Mouse (Mus musculus) kidney, adult 11 months (tissue): ENCODE measurements around the gene Ikbkg.
"Not testable (repeated sequence)": the region's sequence is repeated elsewhere in the genome, so short reads cannot be mapped to it uniquely, and the experiment has no call there.

Experiments used
- DNase-seq: peaks from one replicate; pipeline ENCODE4 v3.0.0; 2022

Ikbkg gene

DNA sequence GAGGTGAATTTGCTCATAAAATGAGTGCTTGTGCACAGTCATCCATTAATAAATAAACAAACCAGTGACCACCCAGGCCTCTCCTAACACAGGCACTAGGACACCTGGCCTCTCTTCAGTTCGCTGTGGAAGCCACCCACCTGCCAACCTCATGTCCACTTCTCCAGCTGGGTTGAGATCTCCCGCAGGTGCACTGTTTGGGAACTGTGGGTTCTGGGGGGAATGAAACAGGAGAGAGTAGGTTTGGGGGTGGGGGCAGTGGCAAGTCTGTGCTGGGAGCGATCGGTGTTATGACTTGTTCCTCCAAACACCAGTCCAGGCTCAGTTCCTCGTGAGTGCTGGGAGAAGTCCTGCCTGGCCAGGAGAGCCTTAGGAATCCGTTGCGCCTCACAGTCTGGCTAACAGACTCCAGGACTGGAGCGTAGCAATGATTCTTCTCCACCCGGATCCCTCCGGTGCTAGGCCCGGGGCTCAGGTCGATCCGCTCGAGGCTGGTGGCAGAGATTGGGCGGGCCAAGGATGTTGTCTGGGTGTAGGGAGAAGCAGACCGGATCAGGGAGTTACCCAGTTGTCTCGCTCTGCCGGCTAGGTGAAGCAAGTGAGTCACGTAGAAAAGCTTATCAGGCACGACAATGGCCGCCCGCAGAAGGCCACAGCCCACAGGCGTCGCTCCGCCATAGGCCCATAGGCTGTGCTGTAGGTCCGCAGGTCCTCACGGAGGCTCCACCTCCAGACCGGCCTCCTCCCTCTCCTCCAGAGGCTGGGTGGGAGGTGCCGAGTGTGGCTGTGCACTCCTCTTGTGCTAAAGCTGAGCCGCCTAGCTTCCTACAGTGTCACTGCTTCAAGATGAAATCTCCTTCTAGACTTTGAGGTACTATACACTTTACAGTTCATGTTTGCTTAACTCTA is at the start of gene Ikbkg, which contains the start of gene Fam3a:
TSS of gene Ikbkg (plus strand) at position 756 of the 909 bp plus-strand sequence.
TSS of gene Fam3a (minus strand) at position 738 of the 909 bp plus-strand sequence.
- peak; percentile 88 for DNase-seq

DNA sequence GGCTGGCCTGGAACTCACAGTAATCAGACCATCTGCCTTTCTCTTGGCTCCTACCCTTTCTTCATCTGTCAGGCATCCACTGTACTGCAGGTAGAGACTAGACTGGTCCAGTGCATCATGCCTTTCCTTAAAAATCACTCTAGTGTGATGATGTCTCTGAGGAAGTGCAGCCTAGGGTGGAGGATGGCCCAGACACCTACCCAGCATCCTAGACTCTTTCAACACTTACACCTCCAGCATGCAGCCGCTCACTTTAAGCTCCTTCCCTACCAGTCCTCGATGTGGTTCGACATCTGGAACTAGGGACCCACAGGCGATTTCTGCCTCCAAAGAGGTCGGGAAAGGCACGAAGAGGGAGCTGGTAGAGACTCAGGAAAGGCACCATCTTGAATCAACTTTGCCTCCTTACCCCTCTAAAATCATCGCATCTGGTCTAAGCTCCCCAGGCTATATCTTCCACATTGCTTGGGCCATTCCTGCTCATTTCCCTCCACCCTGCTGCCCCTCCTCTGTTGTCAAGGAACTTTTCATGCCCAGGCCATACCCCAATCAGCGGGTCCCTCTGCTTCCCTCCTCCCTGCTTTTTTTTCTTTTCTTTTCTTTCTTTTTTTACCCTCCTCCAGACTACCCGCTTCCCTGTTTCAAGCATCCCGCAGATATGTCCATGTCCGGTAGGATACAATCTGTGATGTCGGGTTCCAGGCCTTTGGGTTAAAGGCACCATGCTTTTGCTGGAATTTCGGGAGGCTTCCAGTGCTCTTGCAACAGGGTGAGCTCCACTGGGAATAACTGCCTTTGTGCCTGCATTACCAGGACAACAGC is 40.2 kb upstream of the Ikbkg start:
- DNase-seq: no peak

DNA sequence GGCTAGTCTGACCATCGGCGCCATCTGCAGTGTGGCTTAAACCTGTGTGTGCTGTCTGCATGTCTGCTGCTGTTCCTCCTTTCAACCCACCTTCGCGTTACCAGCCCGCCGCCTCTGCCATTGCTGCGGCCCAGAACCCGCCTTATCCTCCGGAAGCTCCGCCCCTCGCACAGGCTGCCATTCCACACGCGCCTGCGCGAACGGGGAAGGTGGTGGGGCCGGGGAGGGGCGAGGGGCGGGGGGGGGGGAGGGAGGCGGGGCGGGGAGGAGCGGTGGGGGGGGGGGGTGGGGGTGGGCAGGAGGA is 39.7 kb upstream of the Ikbkg start, which contains the start of gene Lage3:
TSS of gene Lage3 (minus strand) at position 152 of the 304 bp plus-strand sequence.
- DNase-seq: peak; percentile 77

DNA sequence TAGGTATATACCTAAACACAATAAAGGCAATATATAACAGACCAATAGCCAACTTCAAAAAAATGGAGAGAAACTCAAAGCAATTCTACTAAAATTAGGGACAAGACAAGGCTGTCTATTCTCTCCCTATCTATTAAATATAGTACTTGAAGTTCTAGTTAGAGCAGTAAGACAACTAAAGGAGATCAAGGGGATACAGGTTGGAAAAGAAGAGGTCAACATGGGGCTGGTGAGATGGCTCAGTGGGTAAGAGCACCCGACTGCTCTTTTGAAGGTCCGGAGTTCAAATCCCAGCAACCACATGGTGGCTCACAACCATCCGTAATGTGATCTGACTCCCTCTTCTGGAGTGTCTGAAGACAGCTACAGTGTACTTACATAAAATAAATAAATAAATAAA is 36.0 kb upstream of the Ikbkg start:
- DNase-seq: not testable (repeated sequence)

DNA sequence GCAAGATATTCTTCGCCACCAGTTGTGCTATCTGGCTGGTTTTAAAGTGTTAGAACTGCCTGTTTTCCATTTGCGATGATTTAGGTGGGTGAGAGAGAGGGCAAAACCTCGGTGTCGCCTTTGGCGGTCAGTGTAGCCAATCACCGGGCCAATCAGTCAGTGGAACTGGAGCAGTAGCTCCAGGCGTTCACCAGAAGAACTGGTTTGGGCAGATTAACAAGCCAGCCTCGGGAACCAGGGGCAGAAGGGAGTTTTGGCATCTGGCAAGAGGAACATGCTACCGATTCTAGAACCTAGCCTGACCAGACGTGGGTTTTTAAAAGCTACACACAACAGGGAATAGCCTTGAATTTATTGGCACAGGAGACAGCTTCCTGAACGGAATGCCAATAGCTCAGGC is 33.9 kb upstream of the Ikbkg start:
- DNase-seq: peak; percentile 53

DNA sequence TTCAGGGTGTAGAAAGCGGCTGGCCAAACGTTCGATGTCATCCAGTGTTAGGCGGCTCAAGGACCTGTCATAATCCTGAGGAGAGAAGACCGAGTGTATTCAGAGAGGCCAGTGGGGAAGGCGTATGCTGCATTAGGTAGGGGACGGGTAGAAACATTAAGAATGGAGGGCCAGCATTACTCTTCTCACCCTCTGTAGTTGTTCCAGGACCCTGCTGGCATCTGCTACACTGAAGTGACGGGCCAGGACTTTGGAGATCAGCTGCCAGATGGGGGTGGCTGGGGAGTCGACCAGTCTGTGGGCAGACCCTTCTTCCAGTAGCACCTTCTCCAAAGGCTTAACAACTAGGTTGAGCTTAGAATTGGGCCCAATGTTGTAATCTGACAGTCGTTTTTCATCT is 25.6 kb upstream of the Ikbkg start:
- no peak for DNase-seq

DNA sequence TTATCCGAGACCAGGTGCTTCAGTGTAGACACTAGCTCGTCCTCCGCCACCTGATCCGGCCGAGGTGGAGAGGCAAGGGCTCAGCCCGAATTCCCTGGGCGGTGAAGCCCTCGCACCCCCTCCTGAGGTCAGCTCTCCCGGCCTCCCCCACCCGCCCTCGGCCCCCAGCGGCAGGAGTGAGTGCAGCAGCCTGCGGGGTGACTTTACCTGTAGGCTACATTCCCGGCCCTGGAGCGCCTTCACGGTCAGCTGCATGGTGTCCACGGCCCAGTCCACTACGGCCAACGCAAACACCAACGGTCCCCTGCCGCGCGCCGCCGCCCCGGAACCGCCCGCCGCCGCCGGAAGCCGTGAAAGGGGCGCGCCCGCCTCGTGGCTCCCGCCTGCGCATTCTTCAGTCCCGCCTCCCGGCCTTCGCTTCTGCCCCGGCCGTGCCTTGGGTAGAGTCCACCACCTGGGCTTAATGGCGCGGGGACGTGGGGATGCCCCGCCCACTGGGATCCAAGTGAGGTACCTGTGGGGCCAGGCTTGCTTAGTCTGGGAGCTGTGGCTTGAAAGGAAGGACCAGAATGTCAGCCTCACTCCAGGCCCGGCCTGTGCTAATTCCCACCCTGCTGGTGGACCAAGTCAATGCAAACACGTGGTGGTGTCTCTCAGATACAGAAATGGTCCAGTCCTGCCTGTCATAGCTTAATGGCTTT is 24.7 kb upstream of the Ikbkg start:
- DNase-seq: peak; percentile 82

DNA sequence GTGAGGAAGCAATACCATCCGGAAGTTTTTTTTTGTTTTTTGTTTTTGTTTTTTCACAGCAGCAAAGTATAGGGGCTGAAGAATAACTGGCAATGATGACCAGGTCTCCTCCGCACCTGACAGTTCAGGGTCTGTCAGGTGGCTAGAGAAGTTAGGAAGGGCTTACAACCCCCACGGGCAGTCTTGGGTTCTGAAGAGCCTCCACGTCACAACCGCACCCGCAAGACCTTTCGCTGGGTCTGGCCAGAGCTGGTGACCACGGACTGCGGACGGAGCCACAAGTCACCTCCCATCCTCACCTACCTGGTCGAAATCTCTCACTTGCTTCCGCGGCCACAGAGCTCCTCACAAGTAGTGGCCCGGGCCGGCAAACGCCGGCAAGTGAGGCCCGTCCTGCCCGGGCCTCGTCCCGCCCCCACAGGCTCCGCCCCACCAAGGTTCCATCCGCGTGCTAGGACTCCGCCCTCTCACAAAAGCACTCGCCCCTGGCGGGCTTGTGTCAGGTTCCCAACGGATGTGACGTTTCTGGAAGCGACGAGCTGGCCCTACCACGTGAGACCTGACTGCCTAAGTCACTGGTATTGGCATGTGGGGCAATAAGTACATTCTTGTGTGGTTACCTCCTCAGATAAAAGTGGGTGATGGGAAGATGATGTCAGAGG is 20.1 kb upstream of the Ikbkg start, which contains the start of the genes Ubl4a and Slc10a3:
TSS of gene Ubl4a (minus strand) at position 331 of the 662 bp plus-strand sequence.
TSS of gene Slc10a3 (minus strand) at position 462 of the 662 bp plus-strand sequence.
- DNase-seq: peak; percentile 90

DNA sequence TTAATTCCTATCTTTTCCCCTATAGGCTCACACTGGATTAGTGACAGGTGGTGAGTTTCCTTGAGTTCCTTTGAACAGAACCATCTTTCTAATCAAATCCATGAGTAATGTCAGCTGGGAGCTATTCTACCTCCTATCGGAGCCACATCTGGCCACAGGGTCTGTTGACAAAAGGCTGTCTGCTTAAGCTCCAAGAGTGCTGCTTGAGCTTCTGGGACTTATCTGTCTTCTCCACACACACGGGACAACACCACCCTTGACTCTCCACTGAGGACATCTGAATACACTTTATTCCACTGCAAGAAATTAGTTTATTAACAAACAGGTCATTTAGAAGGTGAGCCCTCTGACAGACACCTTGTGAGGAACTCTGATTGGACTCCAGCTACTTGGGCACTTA is 8.6 kb upstream of the Ikbkg start:
- no peak for DNase-seq

DNA sequence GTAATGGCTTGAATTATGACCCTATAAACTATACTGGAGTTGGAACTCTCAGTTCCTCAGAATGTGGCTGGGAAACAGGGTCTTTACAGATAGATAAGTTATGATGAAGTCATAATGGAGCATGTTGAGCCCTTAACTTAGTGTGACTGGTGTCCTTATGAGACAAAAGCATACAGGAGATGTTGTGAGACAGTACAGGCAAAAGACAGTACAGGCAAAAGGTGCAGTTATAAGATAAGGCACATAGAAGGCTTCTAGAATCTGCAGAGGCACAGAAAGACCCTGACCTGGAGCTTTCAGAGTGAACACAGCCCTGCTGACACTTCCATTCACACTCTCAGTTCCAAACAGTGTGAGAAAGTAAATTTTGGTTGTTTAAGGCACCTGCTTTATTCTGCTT is 4.9 kb upstream of the Ikbkg start:
- DNase-seq: no peak

DNA sequence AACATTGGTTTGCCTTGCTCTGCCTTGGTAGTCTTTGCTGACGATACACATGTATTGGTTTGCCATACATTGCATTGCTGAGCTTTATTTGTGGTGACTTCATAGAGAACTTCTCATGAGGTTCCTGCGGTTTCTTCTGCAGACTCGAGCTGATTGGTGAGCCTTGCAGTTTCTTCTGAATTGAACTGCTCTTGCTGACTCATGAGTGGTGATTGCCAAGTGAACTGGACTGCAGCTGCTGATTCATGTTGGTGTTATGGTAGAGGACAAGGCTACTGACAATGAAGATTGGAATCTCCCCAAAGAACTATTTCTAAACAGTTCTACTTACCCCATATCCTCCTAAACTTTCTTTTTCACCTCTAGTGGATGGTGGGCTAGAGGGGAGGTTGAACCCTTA is 7.0 kb downstream of the Ikbkg start:
- no peak for DNase-seq

DNA sequence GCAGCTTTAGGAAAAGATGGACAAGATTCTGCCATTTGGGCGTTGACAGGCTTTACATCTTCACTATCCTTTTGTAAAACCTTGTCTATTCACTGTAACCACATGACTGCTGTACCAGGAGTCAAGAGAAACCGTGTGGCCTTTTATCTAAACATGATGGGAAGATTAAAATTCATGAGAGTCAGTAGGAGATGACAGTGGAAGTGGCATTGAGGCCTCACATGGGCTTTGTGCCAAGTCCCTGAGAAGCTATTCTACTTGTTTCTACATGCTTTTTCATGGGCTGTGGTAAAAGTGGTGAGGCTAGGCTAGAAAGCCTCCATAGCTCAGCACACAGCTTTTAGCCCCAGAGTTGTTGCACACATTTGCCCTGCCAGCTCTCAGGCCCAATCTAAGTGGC is 15.2 kb downstream of the Ikbkg start:
- DNase-seq: no peak

DNA sequence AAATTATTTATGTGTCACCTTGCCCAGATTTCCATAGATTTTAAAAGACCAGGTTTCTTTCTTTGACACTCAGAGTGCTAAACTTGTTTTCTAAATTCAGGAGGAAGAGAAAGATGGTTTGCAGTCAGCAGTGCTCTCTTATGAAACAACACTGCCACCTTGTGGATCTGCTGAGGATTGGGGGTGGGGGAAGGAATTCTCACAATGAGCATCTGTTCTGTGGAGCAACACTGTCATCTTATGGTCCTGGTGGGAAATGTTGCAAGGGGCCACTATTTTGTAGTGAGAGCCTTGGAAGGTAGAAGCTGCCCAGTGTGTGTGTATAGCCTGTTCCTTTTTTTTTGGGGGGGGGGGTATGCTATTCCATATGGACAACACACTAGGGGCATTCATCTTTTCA is 20.3 kb downstream of the Ikbkg start:
- DNase-seq: peak; percentile 49

DNA sequence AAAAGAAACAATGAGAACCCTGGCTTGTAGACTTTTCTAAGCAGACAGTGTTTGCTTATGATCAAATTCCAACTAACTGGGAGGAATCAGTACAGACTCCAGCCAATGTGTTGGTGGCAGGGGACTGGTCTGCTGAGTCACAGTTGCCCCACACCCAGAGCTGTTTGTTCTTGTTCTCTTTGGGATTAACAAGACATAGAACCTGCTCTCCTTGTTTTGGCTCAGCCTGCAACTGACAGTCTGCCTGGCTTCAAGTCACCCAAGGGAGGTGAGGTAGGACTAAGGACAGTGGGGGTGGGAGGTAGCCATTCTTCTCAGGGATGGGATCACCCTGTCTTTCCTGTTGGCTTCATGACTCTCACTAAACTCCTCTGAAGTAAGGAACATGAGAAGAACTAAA is 31.4 kb downstream of the Ikbkg start:
- DNase-seq: no peak

DNA sequence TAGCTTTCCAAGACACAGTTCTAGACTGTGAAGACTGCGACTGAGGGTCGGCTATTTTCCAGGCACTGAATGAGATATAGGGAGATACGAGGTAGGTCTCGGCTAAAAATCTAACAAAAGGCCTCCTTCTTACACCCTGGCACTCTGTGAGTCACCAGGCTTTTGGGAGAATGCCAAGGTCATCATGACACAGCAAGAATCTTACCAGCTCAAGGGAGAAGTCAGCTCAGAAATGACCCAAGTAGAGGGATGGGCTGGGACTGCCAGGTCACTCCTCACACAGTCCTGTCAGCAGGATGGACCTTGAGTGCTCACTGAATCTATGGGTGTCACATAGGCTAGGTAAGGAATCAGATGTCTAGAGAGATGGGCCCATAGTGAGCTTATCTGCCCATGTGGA is 32.1 kb downstream of the Ikbkg start:
- peak; percentile 37 for DNase-seq

DNA sequence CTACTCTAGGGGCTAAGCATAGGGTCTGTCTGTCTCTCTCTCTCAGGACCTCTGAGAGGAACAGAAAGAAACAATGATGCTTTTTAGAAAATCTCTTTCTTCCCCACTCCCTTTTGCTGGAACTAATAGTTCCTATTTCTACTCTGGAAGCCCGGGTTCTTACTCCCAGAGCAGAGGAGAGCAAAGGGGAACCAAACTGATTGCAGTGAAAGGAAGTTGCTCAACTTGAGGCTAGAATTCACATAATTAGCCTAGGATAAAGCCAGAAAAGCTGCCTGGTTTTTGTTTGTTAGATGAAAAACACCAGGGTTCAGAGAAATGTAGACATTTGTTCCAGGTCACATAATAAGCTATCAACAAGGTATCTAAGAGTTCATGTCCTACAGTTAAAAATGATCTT is 33.2 kb downstream of the Ikbkg start:
- no peak for DNase-seq

DNA sequence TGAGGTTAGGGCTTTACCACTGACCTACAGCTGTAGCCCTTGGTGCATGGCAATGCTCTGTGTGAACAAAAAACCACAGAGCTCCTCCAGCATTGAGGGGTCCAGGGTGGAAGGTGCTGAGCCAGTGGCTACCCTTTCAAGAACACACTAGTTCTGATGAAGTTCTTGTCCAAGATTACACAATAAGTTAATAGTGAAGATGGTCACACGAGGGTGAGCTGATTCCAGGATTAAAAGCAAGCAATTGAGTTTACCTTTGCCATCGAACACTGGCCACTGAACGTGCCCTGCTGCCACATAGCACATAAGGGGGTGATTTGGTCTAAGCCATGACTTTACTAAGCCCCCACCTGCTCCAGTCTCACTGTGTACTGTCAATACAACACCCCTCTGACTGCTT is 34.0 kb downstream of the Ikbkg start:
- no peak for DNase-seq

DNA sequence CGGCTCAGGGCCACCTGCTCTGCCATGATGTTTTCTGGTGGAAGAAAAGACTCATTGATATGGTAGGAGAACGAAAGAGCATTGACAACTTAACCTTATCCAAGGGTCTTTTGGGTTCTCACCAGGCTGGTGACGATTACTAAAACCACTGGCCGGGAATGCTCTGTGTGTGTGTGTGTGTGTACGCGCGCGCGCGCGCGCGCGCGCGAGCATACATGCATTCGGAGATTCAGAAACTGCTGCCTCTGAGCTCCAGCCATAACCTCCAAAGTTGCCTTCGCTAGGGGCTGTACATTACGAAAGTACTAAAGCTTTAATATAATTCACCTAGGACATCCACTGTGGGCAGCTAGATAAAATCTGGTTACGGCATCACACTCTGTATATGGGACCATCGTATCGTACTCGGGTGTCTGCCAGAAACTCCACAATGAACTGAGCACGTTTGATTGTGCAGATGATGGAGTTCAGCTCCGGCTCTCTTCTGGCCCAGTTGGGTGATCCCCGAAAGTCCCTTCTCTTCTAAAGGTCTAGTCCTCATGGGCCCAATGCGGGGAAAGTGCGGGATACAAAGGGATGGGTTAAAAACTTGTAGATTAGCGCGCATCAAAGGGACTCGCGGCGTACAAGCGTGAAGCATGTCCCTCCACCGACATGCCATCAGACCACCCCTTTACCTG is 35.2 kb downstream of the Ikbkg start:
- DNase-seq: no peak

DNA sequence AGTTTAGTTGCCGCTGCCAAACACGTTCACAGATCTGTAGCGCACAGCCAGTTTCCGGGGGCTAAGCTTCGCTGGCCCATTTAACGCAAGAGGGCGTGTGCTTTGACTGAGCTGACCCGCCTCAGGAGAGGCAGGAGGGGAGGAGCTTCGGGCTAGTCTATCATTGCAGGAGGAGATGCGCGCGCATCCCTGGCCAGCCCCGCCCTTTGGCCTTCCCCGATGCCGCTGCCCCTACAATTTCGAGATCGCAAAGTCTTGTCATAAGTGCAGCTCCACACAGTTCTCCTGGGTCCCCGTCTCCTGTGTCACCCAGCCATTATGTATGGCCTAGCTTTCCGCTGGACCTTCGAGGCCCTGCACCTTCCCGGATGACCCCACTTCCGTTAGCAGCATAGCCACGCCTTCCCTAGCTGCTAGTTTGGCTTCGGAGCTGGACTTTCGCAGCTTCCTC is 35.8 kb downstream of the Ikbkg start, which contains the start of gene G6pdx:
TSS of gene G6pdx (minus strand) at position 369 of the 451 bp plus-strand sequence.
- peak; percentile 91 for DNase-seq

DNA sequence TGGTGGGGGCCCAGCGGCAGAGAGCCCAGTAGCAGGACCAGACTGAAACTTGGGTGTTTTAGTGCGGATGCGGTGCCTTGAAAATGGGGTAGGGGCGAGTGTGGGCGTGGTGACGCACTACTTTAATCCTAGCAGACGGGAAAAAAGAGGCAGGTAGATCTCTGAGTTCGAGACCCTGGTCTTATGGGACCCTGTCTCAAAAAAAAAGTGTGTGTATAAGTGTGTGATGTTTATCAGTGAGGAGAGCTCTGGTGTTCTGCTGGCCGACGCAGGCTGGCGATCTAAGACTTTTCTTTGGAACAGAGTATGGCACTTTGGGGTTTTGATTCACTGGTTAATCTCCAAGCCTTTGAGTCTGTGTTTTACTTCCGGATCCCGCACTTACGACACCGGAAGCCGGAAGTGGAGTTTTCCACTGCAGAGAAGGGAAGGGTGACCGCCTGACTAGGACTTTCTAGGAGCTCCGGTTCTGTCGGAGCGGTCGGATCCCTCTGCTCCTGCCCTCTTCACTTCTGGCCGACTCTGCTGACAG is 36.3 kb downstream of the Ikbkg start:
- peak; percentile 67 for DNase-seq

DNA sequence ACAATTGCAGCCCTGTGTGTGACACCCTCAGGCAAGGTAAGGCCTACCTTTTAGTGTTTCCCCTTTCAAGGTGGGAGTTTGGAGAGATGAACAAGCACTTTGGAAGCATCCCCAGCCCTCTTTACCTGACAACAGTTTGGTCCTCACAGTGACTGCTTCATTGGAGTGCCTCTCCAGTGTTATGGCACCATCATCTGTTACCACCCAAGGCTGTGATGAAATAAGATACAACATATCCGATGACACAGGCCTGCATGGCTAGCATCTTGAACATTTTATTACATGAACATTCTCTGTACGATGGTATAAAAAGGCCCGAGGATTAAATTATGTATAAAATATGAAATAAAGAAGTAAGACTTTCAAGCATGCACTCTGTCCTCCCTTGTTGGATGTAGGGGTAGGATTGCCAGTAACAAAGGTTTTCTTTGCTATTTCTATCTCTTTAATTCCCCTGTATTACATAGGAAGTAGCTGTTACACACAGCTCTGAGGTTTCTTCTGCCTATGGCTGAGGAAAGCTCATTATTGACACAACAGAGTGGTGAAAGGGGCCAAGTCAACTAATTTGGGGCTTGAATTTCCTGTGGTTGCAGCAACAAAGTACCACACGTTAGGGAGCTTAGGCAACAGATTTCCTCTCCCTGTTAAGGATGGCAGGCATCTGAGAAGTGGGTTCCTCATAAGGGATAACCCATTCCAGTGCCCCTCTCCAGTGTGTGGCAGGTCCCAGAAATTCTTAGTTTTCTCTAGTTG is 58.2 kb downstream of the Ikbkg start:
- no peak for DNase-seq
